Mouse (Mus musculus) liver, embryonic 14.5 days (tissue): ENCODE results near the gene Inpp4b.

Experiments used
- CTCF ChIP-seq: IDR thresholded peaks from 2 replicates; pipeline ENCODE4 v1.5.1; 2016; ENCODE audit warnings: antibody characterized with exemption, low read depth, control low read depth
- EP300 ChIP-seq: IDR thresholded peaks from 2 replicates; pipeline ENCODE4 v1.6.1; 2016; ENCODE audit warnings: antibody characterized with exemption, low read depth

DNA sequence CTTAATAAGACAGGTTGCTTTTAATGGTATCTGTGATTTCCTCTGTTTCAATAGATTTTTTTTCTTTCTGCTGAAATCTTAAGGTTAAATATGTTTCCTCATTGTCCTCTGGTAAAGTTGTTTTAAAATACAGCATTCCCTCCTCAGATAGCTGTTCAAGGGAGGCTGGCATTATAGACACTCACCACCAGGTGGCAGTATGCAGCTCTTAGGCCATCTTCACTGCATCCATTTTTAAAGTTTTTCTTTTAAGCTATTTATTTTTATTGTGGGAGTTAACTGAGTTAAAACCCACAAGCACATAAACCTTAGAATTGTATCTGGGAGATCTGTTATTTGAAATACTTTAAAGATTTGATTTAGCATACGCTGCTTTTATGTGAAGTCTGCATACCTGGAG lies 7.1 kb downstream of the Inpp4b start:
- peak; percentile 72 for TF ChIP-seq CTCF
- TF ChIP-seq EP300, result no peak
